Mouse (Mus musculus) neural tube, embryonic 14.5 days (tissue): ENCODE measurements around the gene Lpin2. TPM values are rescaled to one million over a fixed set of nuclear protein-coding genes. Genes with fewer than 3 reads are reported as not detected.

ENCODE experiments used
- ATAC-seq: fragments of 200-750 bp; cut with Nextera tagmentation; 2 replicates; pipeline ENCODE4 v1.8.0; 2017; ENCODE audit warnings: low read depth, mild to moderate bottlenecking, moderate TSS enrichment, moderate library complexity
- H3K27ac ChIP-seq: fragments of 300-500 bp; sonication (generic); 2 replicates; pipeline ENCODE4 v1.5.1; 2014; ENCODE audit warnings: low read depth, mild to moderate bottlenecking, control low read depth, low read length, moderate library complexity, mixed read lengths
- H3K27me3 ChIP-seq: fragments of 300-500 bp; sonication (generic); 2 replicates; pipeline ENCODE4 v1.6.1; 2014; ENCODE audit warnings: low read length; ENCODE audit not compliant: control insufficient read depth, insufficient read depth
- H3K36me3 ChIP-seq: fragments of 300-500 bp; sonication (generic); 2 replicates; pipeline ENCODE4 v1.6.1; 2014; ENCODE audit warnings: low read length, mixed read lengths; ENCODE audit not compliant: control insufficient read depth, insufficient read depth
- H3K4me1 ChIP-seq: fragments of 300-500 bp; sonication (generic); 2 replicates; pipeline ENCODE4 v1.6.1; 2014; ENCODE audit warnings: low read length; ENCODE audit not compliant: control insufficient read depth, insufficient read depth
- H3K4me2 ChIP-seq: fragments of 300-500 bp; sonication (generic); 2 replicates; pipeline ENCODE4 v1.6.1; 2014; ENCODE audit warnings: mild to moderate bottlenecking, low read depth, low read length, control low read depth
- H3K4me3 ChIP-seq: fragments of 300-500 bp; sonication (generic); 2 replicates; pipeline ENCODE4 v1.5.1; 2014; ENCODE audit warnings: low read depth, low read length, control low read depth, mixed read lengths
- H3K9ac ChIP-seq: fragments of 300-500 bp; sonication (generic); replicated peaks from 2 replicates; pipeline ENCODE4 v1.6.1; 2014; ENCODE audit warnings: low read depth, mild to moderate bottlenecking, control low read depth, low read length, mixed read lengths
- H3K9me3 ChIP-seq: fragments of 300-500 bp; sonication (generic); 2 replicates; pipeline ENCODE4 v1.6.1; 2016; ENCODE audit warnings: low read length; ENCODE audit not compliant: control insufficient read depth
- WGBS: fragments of 180-500 bp; shearing (Covaris S2); extraction: QIAGEN DNeasy Blood & Tissue Kit; methylation state at CpG from one replicate; pipeline ENCODE4 v1.1.7; 2014; 5-methylcytosine and 5-hydroxymethylcytosine counted together
- polyA plus RNA-seq: library from polyadenylated mRNA; unstranded; fragments of >200 nt; fragmentation: Nextera tagmentation; extraction: Ambion mirVana; gene quantifications from 2 replicates; pipeline ENCODE4 v1.2.1, GENCODE M21; 2014

Gene Lpin2
- 49.8 and 52.4 TPM in 2 replicates for polyA plus RNA-seq

DNA sequence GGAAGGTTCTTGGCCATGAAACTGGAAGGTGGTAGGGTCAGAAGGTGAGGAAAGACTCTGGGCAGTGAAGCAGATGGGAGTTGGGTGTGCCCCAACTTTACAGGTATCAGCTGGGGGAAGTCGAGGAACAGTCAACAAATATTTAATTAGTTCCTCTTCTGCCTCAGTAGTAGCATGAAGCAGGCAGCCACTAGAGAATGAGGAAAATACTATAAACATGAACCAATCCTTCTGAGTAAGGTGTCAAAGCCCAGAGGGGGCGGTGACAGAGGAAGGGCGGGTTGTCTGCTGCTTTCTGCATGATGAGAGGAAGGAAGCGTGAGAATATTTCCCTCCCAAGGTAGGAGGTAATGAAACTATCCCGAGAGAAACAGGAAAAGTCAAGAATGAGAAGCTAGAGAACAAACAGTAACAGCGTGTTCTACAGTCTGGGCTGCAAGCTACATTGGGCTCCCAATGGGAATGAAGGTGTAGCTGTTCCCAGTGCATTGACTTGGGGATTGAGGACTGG lies at the start of gene Lpin2:
TSS of gene Lpin2 (plus strand) at position 350 of the 511 bp plus-strand sequence.
- Histone ChIP-seq H3K4me1 (peaks cover 12% of the 10 kb centered on the region), H3K9ac (peak within 1 kb of the TSS; percentile 91), H3K36me3 (no peaks in the 10 kb centered on the region), H3K4me2 (peak within 1 kb of the TSS; percentile 86), H3K9me3 (no peaks in the 10 kb centered on the region), H3K27me3 (no peaks in the 10 kb centered on the region), H3K27ac (peak within 1 kb of the TSS; percentile 91), H3K4me3 (peak within 1 kb of the TSS; percentile 76)
- WGBS, result 20% methylated on average over 6 of the region's 6 CpGs
- no peak for ATAC-seq

DNA sequence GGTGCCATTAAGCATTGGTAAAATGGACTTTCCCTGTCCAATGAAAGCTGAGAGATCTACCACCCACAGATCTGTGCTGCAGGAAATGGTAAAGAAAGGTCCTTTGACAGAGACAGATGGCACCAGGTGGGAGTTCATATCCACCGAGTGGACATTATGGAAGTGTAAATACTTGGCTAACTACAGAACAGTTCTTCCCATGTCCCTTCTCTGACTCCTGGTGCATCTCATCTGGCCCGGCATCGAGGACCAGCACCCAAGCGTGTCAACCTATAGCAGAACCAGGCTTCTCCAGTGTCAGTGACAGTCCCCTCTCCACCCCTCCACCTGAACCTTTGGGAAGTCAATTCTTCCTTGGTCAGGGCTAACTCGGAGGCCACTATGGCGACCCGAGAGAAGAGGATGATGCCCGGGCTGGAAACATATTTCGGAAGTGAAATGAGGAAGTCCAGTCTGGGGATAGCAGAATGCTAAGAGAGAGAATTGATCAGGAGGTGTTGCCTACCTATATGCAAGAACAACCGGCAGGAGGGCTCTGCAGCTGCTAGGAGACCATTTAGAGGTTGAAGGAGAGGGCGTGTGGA lies 49.4 kb upstream of the Lpin2 start:
- H3K9me3 ChIP-seq, result no peaks in the 10 kb centered on the region
- ATAC-seq, result no peak
- H3K4me3 ChIP-seq, result no peak overlapping the region
- H3K27me3 ChIP-seq, result no peaks in the 10 kb centered on the region
- no peak overlapping the region for H3K27ac ChIP-seq
- H3K4me2 ChIP-seq, result no peak overlapping the region
- H3K4me1 ChIP-seq, result no peaks in the 10 kb centered on the region
- 90% methylated on average over 11 of the region's 11 CpGs for WGBS
- no peaks in the 10 kb centered on the region for H3K36me3 ChIP-seq
- no peak overlapping the region for H3K9ac ChIP-seq

GRCm38 (mm10) chr17:71134441-71134955 lies 47.9 kb upstream of the Lpin2 start:
- 93% methylated on average over 3 of the region's 3 CpGs for WGBS
- Histone ChIP-seq H3K9ac (no peak overlapping the region), H3K4me3 (no peak overlapping the region), H3K27ac (no peak overlapping the region), H3K4me1 (no peaks in the 10 kb centered on the region), H3K27me3 (no peaks in the 10 kb centered on the region), H3K9me3 (no peaks in the 10 kb centered on the region), H3K36me3 (no peaks in the 10 kb centered on the region), H3K4me2 (no peak overlapping the region)
- ATAC-seq, result no peak

DNA sequence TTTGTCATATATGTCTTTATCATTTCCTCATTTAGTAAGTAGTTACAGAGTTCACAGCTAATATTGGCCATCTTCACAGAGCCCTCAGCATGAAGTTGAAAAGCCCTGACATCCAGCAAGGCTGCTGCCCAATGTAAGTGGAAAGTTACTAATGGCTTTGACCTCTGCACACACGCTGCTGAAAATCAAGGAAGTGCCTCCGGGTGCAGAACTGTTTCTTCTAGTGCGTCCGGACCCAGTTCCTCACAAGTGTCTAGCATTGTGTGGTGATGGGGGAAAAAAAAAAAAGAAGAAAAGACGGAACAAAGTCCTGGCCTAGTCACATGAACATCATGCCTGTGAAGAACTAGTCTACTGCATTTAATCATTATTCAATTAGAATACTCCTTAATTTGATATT lies 47.3 kb upstream of the Lpin2 start:
- 75% methylated on average over 5 of the region's 5 CpGs for WGBS
- H3K36me3 ChIP-seq, result no peaks in the 10 kb centered on the region

GRCm38 (mm10) chr17:71135866-71136265 lies 46.5 kb upstream of the Lpin2 start:
- H3K27me3 ChIP-seq, result no peaks in the 10 kb centered on the region
- H3K9ac ChIP-seq, result no peak overlapping the region
- H3K4me2 ChIP-seq, result no peak overlapping the region
- H3K4me3 ChIP-seq, result no peak overlapping the region
- H3K4me1 ChIP-seq, result no peaks in the 10 kb centered on the region
- no peaks in the 10 kb centered on the region for H3K36me3 ChIP-seq
- no peak for ATAC-seq
- H3K27ac ChIP-seq, result no peak overlapping the region
- WGBS, result 92% methylated on average over 5 of the region's 5 CpGs
- no peaks in the 10 kb centered on the region for H3K9me3 ChIP-seq

More for the DNA sequence above, 47.3 kb upstream of the Lpin2 start:
- Histone ChIP-seq H3K27me3 (no peaks in the 10 kb centered on the region), H3K4me2 (no peak overlapping the region), H3K9ac (no peak overlapping the region), H3K9me3 (no peaks in the 10 kb centered on the region), H3K4me3 (no peak overlapping the region), H3K27ac (no peak overlapping the region), H3K4me1 (no peaks in the 10 kb centered on the region)
- no peak for ATAC-seq

- Histone ChIP-seq H3K9me3 (no peaks in the 10 kb centered on the region), H3K9ac (no peak overlapping the region), H3K27me3 (no peaks in the 10 kb centered on the region), H3K4me1 (no peaks in the 10 kb centered on the region), H3K4me3 (no peak overlapping the region), H3K36me3 (no peaks in the 10 kb centered on the region), H3K4me2 (no peak overlapping the region), H3K27ac (no peak overlapping the region)
- no peak for ATAC-seq
- WGBS, result 85% methylated on average over 16 of the region's 16 CpGs
Observed at GRCm38 (mm10) chr17:71136384-71137333, 45.7 kb upstream of the Lpin2 start.

DNA sequence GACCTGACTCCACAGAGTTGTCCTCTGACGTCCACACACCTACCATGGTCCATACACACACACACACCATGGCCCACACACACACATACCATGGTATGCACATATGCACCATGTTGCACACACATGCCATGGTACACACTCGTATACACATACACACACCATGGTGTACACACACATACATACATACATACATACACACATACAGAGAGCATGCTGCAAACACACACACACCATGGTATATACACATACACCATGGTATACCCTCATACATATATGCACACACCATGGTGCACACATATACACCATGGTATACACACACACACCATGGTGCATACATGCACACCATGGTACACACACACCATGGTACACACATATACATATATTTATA lies 45.0 kb upstream of the Lpin2 start:
- H3K4me2 ChIP-seq, result no peak overlapping the region
- H3K27me3 ChIP-seq, result no peaks in the 10 kb centered on the region
- WGBS, result 89% methylated on average over 2 of the region's 2 CpGs
- H3K36me3 ChIP-seq, result no peaks in the 10 kb centered on the region
- no peaks in the 10 kb centered on the region for H3K4me1 ChIP-seq
- H3K27ac ChIP-seq, result no peak overlapping the region
- no peak overlapping the region for H3K9ac ChIP-seq
- no peaks in the 10 kb centered on the region for H3K9me3 ChIP-seq
- no peak overlapping the region for H3K4me3 ChIP-seq
- no peak for ATAC-seq

DNA sequence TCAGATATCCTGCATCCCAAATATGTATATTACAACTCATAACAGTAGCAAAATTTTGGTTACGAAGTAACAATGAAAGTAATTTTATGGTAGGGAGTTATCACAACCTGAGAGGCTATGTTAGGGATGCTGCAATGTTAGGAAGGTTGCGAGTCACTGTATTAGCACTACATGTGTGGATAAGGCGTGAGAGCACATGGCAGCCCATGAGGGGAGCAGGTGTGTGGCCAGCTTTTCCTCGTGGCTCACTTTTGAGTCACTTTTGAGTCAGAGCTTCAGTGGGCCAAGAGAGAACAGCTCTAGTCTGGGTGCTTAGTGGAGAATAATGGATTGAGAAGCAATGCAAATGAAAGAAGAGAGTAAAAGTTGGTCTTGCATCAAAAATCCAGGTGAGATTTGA lies 40.3 kb upstream of the Lpin2 start:
- ATAC-seq, result no peak
- Histone ChIP-seq H3K36me3 (no peaks in the 10 kb centered on the region), H3K4me2 (no peak overlapping the region), H3K4me3 (no peak overlapping the region), H3K9ac (no peak overlapping the region), H3K27ac (no peak overlapping the region), H3K27me3 (no peaks in the 10 kb centered on the region), H3K4me1 (no peaks in the 10 kb centered on the region), H3K9me3 (no peaks in the 10 kb centered on the region)
- 83% methylated on average over 4 of the region's 4 CpGs for WGBS

- Histone ChIP-seq H3K9me3 (no peaks in the 10 kb centered on the region), H3K27ac (no peak overlapping the region), H3K36me3 (no peaks in the 10 kb centered on the region), H3K27me3 (no peaks in the 10 kb centered on the region), H3K4me2 (no peak overlapping the region), H3K4me3 (no peak overlapping the region), H3K4me1 (no peaks in the 10 kb centered on the region), H3K9ac (no peak overlapping the region)
- ATAC-seq, result no peak
- 86% methylated on average over 4 of the region's 4 CpGs for WGBS
Observed at GRCm38 (mm10) chr17:71143155-71143554, 39.2 kb upstream of the Lpin2 start.
